Mouse (Mus musculus) cerebellum, adult 9-10 months (tissue): ENCODE results near the gene Mgat3.

Source experiments
- DNase-seq: peaks from one replicate; pipeline ENCODE4 v3.0.0; 2022

Gene Mgat3

DNA sequence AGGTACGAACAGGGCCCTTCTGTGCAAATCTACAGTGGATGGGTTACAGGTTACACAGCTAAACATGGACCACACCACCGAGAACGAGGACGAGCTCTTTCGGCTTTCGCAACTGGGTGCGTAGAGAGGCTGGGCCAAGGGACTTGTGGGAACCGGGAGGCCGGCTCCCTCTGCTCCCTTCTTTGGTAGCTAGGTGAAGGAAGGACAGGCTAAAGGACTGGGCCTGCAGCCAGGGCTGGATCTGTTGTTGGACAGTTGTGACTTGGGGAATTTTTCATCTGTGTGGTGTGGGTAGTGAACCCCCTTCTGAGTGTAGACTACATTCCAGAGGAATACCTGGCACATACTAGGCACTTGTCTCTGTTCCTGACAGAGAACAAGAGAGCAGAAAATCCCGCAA is 20.9 kb upstream of the Mgat3 start:
- no peak for DNase-seq

DNA sequence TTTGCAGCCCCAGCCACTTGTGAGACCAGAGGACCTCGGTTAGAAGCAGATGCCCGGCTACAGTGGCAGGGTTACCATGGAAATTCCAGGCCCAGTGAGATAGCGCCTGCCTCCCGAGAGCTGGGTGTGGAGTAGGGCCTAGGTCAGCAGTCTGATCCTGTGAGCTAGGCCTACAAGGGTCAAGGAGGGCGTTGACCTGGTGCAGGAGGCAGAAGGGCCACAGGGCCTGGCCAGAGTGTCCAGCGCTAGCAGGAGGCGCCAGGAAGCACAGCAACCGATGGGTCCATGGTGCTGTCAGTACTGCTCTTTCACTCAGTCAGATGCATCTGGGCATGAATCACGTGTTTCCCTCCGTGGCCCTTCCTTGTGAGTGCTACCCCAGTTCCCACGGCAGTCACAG is 19.8 kb upstream of the Mgat3 start:
- DNase-seq = no peak

DNA sequence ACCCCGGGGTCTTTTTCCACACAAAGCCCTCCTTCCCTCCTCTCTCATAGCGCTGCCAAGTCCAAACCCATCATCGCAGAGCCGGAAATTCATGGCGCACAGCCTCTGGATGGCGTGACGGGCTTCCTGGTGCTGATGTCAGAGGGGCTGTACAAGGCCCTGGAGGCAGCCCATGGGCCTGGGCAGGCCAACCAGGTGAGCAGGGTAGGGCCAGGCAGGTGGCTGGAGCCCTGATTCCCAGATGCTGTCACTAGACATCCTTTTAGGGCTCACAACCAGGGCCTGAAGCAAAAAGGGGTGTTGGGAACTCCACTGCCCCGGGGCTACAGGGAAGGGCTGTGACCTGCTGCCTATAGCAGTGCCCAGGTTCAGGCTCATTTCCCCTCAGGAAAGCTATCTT is 17.8 kb upstream of the Mgat3 start:
- DNase-seq = no peak

DNA sequence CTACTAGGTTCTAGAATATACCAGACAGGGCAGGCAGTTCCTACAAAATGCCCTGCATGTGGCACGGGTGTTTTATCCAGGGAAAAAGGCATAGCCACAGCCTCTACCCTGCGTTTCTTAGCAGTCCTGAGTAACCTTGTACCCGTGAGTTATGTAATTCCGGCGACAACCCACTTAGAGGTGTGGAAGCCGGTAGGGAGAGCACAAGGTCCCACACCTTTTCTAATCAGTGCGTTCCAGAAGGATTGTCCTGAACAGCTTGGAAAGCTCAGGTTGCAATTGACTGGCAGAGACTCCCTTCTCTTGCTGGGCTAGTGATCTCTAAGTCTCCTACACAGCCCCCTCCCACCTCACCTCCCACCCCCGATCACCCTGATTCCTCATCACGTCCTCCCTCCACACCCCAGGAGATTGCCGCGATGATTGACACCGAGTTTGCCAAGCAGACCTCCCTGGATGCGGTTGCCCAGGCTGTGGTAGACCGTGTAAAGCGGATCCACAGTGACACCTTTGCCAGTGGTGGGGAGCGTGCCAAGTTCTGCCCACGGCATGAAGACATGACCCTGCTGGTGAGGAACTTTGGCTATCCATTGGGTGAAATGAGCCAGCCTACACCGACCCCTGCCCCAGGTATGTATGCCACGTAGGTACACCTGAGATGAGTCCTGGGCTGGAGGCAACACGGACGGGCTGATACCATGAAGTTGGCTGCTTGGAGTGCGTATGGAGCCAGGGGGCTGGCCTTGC is 16.2 kb upstream of the Mgat3 start:
- DNase-seq = peak; percentile 55

DNA sequence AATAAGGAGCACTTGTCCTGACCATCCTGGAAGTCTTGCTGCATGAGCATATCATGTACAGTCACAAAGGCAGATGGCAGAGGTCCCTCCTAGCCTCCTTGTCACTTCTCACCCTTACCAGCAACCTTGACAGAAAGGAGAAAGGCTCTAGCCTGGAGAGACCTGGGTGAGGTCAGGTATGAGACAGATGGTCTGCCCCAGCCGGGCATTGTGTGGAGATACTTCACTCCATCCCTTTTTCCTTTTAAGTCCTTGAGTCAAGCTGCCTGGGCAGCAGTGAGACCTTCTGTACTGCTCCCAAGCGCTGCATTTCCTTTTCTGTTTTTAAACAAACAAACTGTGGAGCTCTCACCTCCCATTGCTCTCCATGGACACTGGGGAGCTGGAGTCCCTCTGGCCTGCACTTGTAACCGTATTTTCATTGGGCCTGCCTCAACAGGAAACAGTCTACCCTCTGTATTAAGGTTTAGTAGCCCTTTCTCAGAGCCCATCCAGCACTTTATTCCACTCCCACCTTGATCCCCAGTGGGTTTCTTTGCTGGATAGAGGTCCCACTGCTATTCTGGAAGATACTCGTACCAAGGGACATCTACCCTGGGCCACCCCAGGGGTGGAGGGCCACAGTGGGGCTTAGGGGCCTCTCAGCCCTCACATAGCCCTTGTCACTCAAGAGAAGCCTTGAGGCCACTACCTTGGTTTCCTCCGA is 15.4 kb upstream of the Mgat3 start:
- no peak for DNase-seq

DNA sequence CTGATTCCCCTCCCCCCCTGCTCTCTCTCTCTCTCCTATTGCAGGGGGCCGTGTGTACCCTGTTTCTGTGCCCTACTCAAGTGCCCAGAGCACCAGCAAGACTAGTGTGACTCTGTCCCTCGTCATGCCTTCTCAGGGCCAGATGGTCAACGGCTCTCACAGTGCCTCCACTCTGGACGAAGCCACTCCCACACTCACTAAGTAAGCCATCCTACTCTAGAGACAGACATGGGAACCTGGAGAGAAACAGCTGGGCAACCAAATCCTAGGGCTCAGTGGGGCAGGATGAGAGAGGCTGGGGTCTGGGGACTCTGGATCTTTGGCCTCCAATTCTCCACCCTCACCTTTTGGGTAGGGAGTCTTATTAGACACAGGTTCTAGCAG is 14.8 kb upstream of the Mgat3 start:
- DNase-seq = no peak

DNA sequence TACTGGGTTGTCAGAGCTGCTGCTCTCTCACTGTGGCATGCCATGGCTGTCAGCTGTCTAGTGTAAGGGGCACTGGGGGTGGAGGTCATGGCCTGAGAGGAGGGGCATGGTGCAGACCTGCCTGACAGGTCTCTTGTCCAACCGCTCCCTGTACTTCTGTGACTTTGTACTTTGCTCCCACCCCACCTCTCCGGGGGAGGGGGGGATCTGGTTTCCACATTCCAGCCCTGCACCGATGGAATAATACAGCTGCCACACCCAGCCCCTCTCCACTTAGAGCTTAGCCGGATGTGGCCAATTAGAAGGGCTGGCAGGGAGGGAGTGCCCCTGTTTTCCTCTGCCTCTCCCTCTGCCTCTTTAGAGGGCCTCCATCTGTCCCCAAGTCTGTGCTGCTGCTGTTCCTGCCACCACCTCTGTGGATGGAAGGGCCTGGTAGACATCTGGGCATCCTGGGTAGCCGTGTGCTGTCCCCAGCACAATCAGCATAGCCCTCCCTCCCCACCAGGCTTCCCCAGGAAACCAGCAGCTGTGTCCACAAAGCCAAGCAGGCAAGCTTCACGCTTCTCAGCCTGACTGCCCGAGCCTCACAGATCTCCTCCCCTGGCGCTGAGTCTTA is 14.1 kb upstream of the Mgat3 start:
- no peak for DNase-seq

DNA sequence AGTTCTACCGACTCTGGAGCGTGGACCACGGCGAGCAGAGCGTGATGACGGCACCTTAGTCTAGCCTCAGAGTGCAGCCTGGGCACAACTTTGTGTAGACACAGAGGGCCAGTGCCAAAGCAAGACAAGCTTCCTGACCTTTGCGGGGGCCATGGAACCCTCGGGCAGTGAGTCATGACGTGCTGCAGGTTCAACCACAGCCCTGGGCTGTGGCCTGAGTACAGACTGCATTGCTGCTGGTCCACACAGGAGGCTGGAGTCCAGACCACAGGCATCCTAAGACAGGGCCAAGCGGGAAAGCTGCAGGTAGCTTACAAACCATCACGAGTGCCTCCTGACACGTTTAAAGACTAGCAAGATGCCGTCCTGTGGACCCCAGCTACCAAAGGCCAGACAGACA is 13.3 kb upstream of the Mgat3 start:
- DNase-seq = no peak

DNA sequence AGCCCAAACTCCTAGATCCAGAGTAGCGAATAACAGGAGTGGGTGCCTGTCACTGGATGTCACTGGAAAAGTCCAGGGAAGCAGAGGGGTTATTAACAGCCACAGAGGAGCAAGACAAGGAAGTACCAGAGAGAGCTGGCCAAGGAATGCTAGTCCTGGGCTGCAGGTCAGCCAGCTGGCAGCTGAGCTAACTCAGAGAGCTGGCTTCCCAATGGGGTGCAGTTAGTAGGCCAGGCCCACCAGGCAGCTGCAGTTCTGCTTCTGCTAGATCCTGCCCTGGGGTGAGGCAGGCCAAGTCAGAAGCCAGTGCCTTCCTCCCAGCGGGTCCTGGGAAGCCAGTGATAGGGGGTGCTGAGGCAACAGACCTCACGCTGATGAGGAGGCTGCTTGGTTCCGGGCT is 12.8 kb upstream of the Mgat3 start:
- no peak for DNase-seq

DNA sequence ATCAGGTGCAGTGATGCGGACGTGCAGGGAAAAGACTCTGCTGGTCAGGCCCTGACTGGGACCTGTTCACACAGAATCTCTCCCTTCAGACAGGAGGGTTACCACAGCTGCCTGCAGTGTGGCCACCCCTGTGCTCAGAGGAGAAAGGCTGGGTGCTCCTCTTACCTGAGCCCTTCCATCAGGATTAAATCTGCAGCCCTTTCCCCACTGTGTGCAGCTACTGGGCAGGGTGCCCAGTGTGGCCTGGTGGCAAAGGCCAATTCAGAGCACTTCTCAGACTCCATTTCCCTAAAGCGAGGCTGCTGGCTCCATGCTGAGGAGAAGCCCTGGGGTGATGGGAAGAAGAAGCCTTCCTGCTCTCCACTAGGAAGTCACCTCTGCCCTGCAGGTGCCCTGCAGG is 12.3 kb upstream of the Mgat3 start:
- DNase-seq = no peak

DNA sequence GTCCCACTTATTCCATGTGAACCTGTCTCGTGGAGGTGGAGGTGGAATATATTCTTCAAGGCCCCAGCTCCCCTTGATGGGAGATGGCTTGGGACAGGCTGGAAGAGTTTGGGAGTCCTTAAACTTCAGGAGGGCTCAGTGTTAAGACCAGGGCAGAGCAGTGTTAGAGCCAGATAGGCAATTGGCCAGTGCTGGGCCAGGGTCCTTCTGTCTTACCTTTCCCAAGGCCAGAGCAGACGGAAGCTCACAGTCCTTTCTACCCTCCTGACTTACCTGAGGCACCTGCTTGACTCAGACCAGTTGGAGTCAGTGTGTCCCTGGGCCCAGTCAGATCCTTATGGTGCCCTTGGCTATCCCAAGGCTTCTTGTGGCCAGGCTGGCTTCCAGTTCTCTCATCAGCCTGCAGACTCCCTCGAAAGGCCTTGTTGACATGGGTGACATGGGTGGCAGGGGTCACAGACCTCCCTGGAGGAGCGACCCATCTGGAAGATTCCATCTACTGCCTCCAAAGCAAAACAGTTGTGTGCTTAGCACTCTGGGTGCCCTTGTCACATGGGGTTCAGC is 11.0 kb upstream of the Mgat3 start:
- no peak for DNase-seq

DNA sequence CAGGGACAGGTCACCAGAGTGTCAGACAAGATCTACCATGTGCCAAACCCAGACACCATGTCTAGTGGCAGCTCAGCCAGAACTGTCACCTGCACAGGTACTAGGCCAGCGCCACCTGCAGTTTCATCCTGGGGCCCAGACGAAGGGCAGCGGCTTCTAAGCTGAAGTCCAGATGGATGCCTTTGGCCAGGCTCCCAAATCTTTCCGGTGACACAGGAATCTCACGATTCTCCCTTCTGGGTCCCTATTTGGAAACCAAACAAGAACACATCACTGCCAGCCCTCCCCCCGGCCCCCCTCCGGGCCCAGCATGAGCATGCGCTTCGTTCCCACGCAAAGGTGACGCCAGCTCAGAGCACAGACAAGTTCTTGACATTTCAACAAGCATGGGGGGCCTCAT is 10.2 kb upstream of the Mgat3 start:
- DNase-seq = peak; percentile 99

DNA sequence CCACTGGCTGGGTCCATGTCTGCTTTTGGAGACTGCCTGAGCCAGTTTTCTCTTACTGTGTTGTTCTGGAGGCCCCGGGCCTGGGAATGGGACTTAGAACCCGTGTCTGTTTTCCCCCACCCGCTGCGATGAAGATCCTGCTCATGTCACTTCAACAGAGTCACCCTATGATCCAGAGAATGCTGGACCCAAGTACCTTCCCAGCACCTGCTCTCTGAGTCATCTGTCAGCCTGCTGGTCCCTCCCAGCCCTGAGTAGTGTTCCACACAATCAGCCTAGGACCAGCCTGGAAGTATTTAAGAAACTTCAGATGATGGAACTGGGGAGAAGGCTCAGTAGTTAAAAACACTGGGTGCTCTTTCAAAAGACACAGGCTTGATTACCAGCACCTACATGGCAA is 9.8 kb upstream of the Mgat3 start:
- DNase-seq = no peak

DNA sequence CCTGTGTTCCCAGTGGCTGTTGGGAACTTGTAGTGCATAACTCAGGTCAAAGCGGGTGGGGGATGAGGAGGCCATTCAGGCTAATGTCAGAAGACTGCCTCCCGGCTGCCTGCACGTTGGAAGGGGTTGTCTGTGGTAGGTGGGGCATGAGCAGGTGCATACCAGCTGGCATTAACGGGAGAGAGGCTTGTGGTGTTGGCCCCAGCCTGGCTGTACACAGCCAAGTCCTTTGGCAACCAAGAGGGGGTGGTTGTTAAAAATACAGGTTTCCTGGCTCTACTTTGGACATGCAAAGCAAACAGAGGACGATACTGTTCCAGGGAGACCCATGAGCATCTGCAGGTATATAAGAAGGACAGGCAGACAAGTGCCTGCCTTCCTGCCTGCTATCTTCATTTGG is 8.1 kb upstream of the Mgat3 start:
- DNase-seq = peak; percentile 92

DNA sequence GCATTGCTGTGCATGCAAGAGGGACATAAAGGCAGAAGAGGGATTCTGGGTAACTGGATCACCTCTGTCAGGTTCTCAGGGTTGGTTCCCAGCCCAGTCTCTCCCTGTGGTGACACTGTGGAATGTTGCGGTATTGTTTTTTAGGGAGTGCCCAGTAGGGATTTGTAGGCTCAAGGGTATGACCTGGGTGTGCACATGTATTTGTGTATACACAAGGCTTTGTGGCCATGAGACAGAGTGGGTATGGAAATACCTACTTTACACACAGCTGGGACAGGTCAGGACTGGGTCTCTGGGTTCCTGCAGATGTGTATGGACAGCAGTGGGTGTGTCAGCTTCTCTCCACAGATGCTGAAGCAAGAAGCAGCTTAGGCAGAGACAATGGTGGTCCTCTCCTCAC is 4.0 kb upstream of the Mgat3 start:
- DNase-seq = no peak

DNA sequence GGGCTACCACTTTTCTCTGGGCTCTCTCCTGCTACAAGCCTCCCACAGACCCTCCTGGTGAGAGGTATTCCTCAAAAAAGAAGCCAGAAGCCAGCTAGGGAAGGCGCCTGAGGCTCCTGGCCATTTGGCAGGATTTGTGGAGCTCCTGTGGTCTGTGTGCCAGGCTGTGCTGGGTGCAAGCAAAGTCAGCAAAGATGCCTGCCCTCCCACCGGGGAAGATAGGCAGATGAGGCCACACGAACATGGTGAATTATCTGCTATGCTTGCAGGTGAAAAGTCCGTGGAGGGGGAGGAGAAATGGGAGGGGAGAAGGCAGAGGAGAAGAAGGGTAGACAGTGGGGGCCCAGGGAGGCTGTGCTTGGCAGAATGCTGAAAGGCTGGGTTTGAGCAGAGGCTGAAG is 3.2 kb upstream of the Mgat3 start:
- peak; percentile 71 for DNase-seq

DNA sequence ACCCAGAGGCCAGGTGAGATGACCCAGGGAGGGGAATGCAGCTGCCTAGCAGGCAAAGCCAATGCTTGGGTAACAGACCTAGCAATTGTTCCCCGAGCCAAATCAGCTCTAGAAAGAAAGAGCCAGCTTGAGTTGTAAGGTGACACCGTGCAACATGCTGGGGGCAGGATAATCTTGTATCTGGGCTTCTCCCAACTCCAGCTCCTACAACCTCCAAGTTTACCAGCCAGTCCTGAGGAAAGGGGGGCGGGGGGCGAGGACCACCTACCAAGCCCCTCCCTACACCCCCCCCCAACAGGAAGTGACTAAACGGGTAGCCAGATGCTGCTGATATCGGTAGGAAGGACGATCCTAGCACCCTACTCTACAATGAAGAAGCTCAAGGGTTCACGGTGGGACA is 2.2 kb upstream of the Mgat3 start:
- no peak for DNase-seq

DNA sequence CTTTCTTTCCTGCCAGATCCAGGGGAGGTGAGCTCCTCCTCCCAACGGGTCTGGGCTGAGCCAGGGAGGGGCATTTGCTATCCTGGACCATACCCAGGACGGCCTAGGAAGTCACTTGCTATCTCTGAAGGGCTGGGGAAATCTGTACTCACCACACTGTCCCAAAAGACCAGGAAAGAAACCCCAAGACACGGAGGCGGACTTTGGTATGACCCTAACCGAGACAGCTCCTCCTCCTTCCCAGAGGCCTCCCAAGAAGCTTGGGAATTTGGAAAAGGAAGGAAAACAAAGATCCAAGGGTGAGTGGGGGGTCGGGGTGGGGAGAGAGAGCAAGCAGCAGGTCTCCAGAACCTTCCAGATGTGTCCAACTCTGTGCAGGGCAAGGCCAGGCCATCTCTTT is 1.7 kb upstream of the Mgat3 start:
- no peak for DNase-seq

DNA sequence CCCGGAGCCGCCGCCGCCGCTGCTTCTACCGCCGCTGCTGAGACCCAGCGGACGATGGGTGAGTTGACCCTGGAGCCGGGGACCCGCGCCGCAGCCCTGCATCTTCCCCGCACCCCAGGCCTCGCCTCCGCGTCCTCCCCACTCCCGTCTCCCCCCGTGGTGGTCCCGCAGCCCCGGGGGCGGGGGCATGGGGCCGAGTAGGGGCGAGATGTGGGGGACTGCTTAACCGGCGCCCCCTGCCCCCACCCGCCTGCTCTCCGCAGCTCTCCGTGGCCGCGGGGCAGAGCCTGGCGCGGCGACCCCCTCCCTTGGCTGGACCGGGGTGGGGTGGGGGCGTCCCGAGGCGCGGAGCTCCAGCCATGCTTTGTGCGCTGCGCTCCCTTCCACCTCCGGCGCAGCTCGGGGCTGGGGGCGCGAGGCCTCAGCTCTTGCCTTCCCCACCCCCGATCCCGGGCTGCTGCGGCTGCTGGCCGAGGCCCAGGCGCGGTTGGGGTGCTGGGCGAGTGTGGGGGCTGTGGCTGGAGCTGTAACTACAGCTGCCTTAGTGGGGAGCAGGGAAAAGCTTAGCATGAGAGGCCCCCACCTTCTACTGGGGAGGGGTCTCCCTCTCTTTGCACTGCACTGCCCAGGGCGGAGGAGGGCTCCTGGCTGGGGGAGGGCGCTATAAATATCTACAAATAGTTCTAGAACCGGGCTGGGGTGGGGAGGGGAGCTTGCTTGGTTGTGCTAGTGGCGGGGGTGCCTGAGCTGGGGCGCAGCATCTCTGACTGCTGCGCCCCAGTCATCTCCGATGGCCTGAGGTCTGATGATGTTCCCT is 468 bp downstream of the Mgat3 start:
- peak; percentile 74 for DNase-seq

DNA sequence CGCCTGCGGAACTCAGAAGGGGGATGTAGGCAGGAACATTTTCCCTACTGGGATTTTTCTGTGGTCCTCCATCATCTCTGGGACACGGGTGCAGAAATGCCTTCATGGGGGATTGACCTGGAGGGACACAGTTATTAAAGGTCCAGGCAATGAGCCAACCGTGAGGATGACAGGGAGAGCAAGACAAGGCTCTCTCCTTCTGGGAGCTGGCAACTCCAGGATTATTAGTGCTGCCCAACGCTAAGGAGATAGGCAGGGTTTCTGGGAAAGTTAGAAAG is 1.0 kb downstream of the Mgat3 start:
- DNase-seq = peak; percentile 76

DNA sequence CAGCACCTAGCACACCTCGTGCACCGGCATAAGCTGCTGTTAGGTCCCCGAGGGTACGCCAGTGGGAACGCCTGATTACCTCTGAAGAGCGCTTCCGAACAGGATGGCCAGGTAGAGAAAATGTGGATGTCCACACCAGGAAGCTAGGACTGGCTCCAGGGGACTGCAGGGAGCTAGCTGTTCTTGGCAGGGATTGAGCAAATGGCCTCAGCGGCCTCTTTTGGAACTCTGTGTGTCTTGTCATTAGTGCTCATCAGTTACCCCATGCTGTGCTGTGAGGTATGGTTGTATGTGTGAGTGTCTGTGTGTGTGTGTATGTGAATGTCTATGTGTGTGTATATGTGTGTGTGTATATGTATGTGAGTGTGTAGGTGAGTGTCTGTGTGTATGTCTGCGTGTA is 1.8 kb downstream of the Mgat3 start:
- peak; percentile 84 for DNase-seq

DNA sequence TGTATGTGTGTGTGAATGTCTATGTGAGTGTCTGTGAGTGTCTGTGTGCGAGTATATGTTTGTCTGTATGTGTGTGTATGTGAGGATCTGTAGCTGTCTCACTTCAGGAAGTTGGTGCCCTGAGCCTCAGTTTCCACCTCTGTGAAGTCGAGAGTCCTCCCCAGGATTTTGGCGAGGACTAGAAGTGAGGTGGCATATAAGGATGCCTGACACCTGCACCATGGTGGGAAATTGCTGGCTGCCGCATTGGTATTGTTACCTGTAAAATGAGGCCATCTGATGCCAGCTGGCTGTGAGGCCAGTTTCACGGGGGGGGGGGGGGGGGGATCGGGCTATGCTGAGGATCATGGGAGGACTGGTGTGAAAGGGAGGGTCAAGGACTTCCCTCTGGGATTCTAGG is 2.2 kb downstream of the Mgat3 start:
- peak; percentile 62 for DNase-seq

DNA sequence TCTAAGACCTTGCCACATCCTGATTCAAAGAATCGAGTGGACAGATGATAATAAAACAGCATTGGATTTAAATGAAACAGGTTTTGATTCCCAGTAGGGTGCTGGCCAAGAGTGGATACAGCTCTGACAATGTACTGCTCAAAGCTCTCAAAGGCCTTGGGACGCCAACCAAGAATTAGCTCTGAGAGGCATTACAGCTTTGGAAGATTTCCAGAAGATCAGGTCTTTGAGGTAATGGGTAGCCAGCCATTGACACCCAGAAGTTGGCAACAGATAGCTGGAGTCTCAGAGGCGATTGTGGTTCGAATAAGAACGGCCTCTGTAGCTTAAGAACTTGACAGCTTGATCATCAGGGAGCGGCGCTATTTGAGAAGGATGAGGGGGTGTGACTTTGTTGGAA is 8.0 kb downstream of the Mgat3 start:
- no peak for DNase-seq
